16 mouse cellular contexts compared by ENCODE assay signal in genomic region chr3:68787385-68788175, GRCm38 (mm10).
DNase-seq lines count a peak whose midpoint lies in the region; ATAC-seq lines count a peak whose summit lies in the region.
"Had no signal": no experiment of that assay in that cellular context is flagged by ENCODE, and none has a peak within 500 bp of the region (broad histone marks: within the 10 kb centered on the region; RNA-seq: fewer than 3 reads in every experiment).

No protein-coding gene starts in this region.

- 43% methylated on average over 10 of the region's 10 CpGs for WGBS in midbrain, embryonic 13.5 days
- 55% methylated on average over 10 of the region's 10 CpGs for WGBS in midbrain, embryonic 10.5 days

- H3K36me3 ChIP-seq in midbrain, embryonic 13.5 days, result no peaks in the 10 kb centered on the region
- H3K36me3 ChIP-seq in midbrain, embryonic 10.5 days, result no peaks in the 10 kb centered on the region
- H3K36me3 ChIP-seq: hindbrain, embryonic 10.5 days had no signal

- H3K27me3 ChIP-seq in midbrain, embryonic 13.5 days, result no peaks in the 10 kb centered on the region
- H3K27me3 ChIP-seq in midbrain, embryonic 10.5 days (ENCODE audit: low read depth, poor library complexity, severe bottlenecking), result no peaks in the 10 kb centered on the region
- H3K27me3 ChIP-seq: CH12.LX had no signal

- 0 out of 2 replicates have a peak overlapping the region, but pooled peaks have one; percentile 16 for H3K27ac ChIP-seq in midbrain, embryonic 13.5 days
- H3K27ac ChIP-seq in midbrain, embryonic 10.5 days (replicated peaks), result no peak overlapping the region
- H3K27ac ChIP-seq: hindbrain, embryonic 10.5 days had no signal

- ATAC-seq in midbrain, embryonic 13.5 days, result no peak
- peak; percentile 62 for ATAC-seq in inflammation-experienced regulatory T-cells, adult 6 months

- no peak overlapping the region for H3K4me3 ChIP-seq in midbrain, embryonic 13.5 days (replicated peaks)
- no peak overlapping the region for H3K4me3 ChIP-seq in midbrain, embryonic 10.5 days
- H3K4me3 ChIP-seq: hindbrain, embryonic 10.5 days had no signal

- H3K9ac ChIP-seq in midbrain, embryonic 13.5 days (replicated peaks), result no peak overlapping the region

- no peak overlapping the region for H3K4me2 ChIP-seq in midbrain, embryonic 13.5 days (replicated peaks)

- DNase-seq in midbrain, embryonic 10.5 days (ENCODE audit: low spot score), result no peak
- peak; percentile 68 for DNase-seq in T-cell, adult 2 months (ENCODE audit: low spot score)
- DNase-seq in thymus, postnatal 25 days, result peak; percentile 55
- DNase-seq in kidney, postnatal 4 days, result no peak
- no peak for DNase-seq in cerebellum, adult 8-10 months
- DNase-seq: adrenal gland, postnatal 14 days; cerebellum, adult 18-20 months; gastrocnemius, postnatal 10 days; kidney, adult 9 months; kidney, postnatal 36 days; liver; lung, adult 18-20 months had no signal

- no peaks in the 10 kb centered on the region for H3K9me3 ChIP-seq in midbrain, embryonic 13.5 days
- no peaks in the 10 kb centered on the region for H3K9me3 ChIP-seq in midbrain, embryonic 10.5 days (replicated peaks)

- no peaks in the 10 kb centered on the region; the same call in 1 of the 2 replicates for H3K4me1 ChIP-seq in midbrain, embryonic 13.5 days (replicated peaks)
- H3K4me1 ChIP-seq in midbrain, embryonic 10.5 days, result peaks cover 28% of the 10 kb centered on the region

Comparison
In these comparisons a context has a peak if more than half of its experiments do, and no peak if none do; other contexts are left out.
1. DNase-seq: peak in T-cell, adult 2 months (single experiment) and thymus, postnatal 25 days (single experiment); none in midbrain, embryonic 10.5 days (single experiment), kidney, postnatal 4 days (0 of 2) and cerebellum, adult 8-10 months (single experiment).